In the genomic region with DNA sequence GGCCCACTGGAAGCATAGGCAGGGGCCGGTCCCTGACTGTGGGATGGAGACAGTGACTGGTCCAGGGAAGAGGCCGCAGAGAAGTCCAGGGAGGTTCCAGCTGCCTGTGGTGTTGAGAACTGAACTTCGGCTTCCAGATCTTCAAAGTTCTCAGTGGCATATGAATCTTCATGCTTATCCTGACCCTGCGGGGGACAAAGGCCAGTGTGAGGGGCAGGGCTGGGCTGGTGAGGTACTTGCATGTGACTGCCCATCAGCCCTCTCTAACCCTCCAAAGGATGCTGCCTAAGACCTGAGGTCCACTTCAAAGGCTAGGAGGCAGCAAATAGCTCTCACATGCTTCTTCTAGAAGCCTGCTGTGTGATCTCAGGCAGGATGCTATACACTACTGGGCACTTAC, we compare ENCODE assay signal across 15 mouse cellular contexts.
"Had no signal": no experiment of that assay in that cellular context is flagged by ENCODE, and none has a peak within 500 bp of the region (broad histone marks: within the 10 kb centered on the region; RNA-seq: fewer than 3 reads in every experiment).

No protein-coding gene starts in this region.

- H3K9me3 ChIP-seq: limb, embryonic 10.5 days; liver, embryonic 13.5 days; lung, embryonic 15.5 days; midbrain, embryonic 12.5 days; neural tube, embryonic 13.5 days had no signal

- ATAC-seq: liver, postnatal 0 days; midbrain, embryonic 16.5 days had no signal

- H3K36me3 ChIP-seq: limb, embryonic 10.5 days; lung, embryonic 15.5 days; midbrain, embryonic 12.5 days; neural tube, embryonic 13.5 days had no signal

- H3K27ac ChIP-seq: kidney, postnatal 0 days; left cerebral cortex, adult 2 months; limb, embryonic 10.5 days; liver, embryonic 13.5 days; lung, embryonic 15.5 days; midbrain, embryonic 12.5 days; neural tube, embryonic 13.5 days had no signal

- H3K4me3 ChIP-seq: left cerebral cortex, adult 2 months; limb, embryonic 10.5 days; liver, embryonic 13.5 days; lung, embryonic 15.5 days; midbrain, embryonic 12.5 days; neural tube, embryonic 13.5 days had no signal

- H3K4me2 ChIP-seq: liver, embryonic 13.5 days; lung, embryonic 15.5 days; midbrain, embryonic 12.5 days; neural tube, embryonic 13.5 days had no signal

- H3K9ac ChIP-seq: liver, embryonic 13.5 days; liver, postnatal 0 days; lung, embryonic 15.5 days; midbrain, embryonic 12.5 days; neural tube, embryonic 13.5 days had no signal

- H3K4me1 ChIP-seq: limb, embryonic 10.5 days; lung, embryonic 15.5 days; midbrain, embryonic 12.5 days; neural tube, embryonic 13.5 days had no signal

- H3K27me3 ChIP-seq: liver, embryonic 13.5 days; lung, embryonic 15.5 days; midbrain, embryonic 12.5 days; neural tube, embryonic 13.5 days had no signal

- DNase-seq: liver, embryonic 13.5 days; liver, postnatal 0 days; lung, postnatal 14 days; retina, postnatal 1 day; right cerebral cortex, postnatal 4 days; spleen, adult 18-20 months; thymus, adult 18-20 months; thymus, postnatal 14 days had no signal
